Mouse (Mus musculus) liver, embryonic 13.5 days (tissue): ENCODE data around the gene Cryl1. TPM values are rescaled to one million over a fixed set of nuclear protein-coding genes. Genes with fewer than 3 reads are reported as not detected.

Experiments
- ATAC-seq: fragments of 200-750 bp; cut with Nextera tagmentation; 2 replicates; pipeline ENCODE4 v1.8.0; 2017; ENCODE audit warnings: low read depth, mild to moderate bottlenecking, moderate number of reproducible peaks, moderate library complexity
- DNase-seq: peaks from one replicate; pipeline ENCODE4 v3.0.0; 2022
- H3K27ac ChIP-seq: fragments of 300-500 bp; sonication (generic); 2 replicates; pipeline ENCODE4 v1.5.1; 2015; ENCODE audit warnings: moderate library complexity, mild to moderate bottlenecking, inconsistent platforms
- H3K27me3 ChIP-seq: fragments of 300-500 bp; sonication (generic); 2 replicates; pipeline ENCODE4 v1.6.1; 2015; ENCODE audit warnings: mild to moderate bottlenecking, inconsistent platforms
- H3K36me3 ChIP-seq: fragments of 300-500 bp; sonication (generic); 2 replicates; pipeline ENCODE4 v1.6.1; 2015; ENCODE audit warnings: mild to moderate bottlenecking, inconsistent platforms
- H3K4me1 ChIP-seq: fragments of 300-500 bp; sonication (generic); replicated peaks from 2 replicates; pipeline ENCODE4 v1.6.1; 2015; ENCODE audit warnings: inconsistent platforms
- H3K4me2 ChIP-seq: fragments of 300-500 bp; sonication (generic); 2 replicates; pipeline ENCODE4 v1.6.1; 2015; ENCODE audit warnings: inconsistent platforms, mild to moderate bottlenecking, moderate library complexity
- H3K4me3 ChIP-seq: fragments of 300-500 bp; sonication (generic); replicated peaks from 2 replicates; pipeline ENCODE4 v1.5.1; 2015; ENCODE audit warnings: mild to moderate bottlenecking, inconsistent platforms
- H3K9ac ChIP-seq: fragments of 300-500 bp; sonication (generic); 2 replicates; pipeline ENCODE4 v1.6.1; 2015; ENCODE audit warnings: mild to moderate bottlenecking, inconsistent platforms
- H3K9me3 ChIP-seq: fragments of 300-500 bp; sonication (generic); replicated peaks from 2 replicates; pipeline ENCODE4 v1.6.1; 2016; ENCODE audit warnings: inconsistent platforms
- WGBS: fragments of 180-500 bp; shearing (Covaris S2); methylation state at CpG from one replicate; pipeline ENCODE4 v1.1.7; 2015; ENCODE audit not compliant: insufficient replicate concordance; 5-methylcytosine and 5-hydroxymethylcytosine counted together
- polyA plus RNA-seq: library from polyadenylated mRNA; unstranded; fragments of >200 nt; fragmentation: Nextera tagmentation; extraction: Ambion mirVana; gene quantifications from 2 replicates; pipeline ENCODE4 v1.2.1, GENCODE M21; 2015

Cryl1 gene
- polyA plus RNA-seq, 1 experiment from 2014 or later, result 7.0 TPM

DNA sequence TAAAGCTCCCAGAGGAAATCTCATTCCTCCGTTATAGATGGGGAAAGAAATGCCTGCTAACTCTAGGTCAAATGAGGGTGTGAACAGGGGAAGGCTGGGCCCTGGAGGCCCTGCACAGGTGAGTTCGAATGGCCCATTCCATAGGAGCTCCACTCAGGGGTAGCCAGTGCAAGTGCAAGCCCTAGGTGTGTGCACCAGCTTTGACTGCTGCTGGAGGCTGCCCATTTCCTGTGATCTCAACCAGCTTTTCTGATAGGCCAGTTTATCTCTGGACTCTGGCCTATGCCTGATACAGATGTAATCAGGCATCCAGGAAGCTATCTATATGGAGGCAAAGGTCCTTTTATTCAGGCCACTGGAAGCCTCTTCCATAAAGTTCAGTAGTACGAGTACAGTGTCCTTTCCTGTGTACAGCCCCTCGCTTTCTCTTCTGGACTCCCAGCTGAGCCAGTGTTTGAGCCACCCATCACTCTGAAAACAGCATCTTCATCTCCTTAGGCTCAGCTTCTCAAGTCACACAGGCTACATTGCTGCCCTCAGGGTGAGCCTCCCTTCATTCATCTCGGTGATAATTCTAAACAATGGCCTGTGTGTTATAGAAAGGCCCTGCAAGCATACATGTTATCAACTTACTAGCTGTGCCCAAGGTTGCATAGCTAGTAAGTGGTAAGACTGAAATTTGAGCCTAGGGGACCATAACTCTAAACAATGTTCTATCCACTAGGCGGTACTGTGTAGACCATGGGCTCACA lies 167.9 kb downstream of the Cryl1 start:
- ATAC-seq (no peak), DNase-seq (no peak)
- Histone ChIP-seq H3K36me3 (no peaks in the 10 kb centered on the region), H3K27ac (no peak overlapping the region), H3K9me3 (no peaks in the 10 kb centered on the region), H3K4me1 (no peaks in the 10 kb centered on the region), H3K9ac (no peak overlapping the region), H3K4me3 (no peak overlapping the region), H3K4me2 (no peak overlapping the region), H3K27me3 (no peaks in the 10 kb centered on the region)
- WGBS, result 58% methylated on average over 6 of the region's 6 CpGs

Other genes with a start within 250 kb of the Cryl1 start
- gene Ift88, start 25.5 kb upstream of the Cryl1 start, polyA plus RNA-seq, result 1.6 and 1.7 TPM in 2 replicates
- 0.42 and 0.50 TPM in 2 replicates for gene Il17d, start 126.2 kb upstream of the Cryl1 start, polyA plus RNA-seq
- 47.3 and 52.6 TPM in 2 replicates for gene Eef1akmt1, start 173.1 kb upstream of the Cryl1 start, polyA plus RNA-seq